Mouse (Mus musculus) liver, postnatal 0 days (tissue): ENCODE data around the gene Vps37c. TPM values are rescaled to one million over a fixed set of nuclear protein-coding genes. Genes with fewer than 3 reads are reported as not detected.

Experiments
- ATAC-seq: fragments of 200-750 bp; cut with Nextera tagmentation; 2 replicates; pipeline ENCODE4 v1.8.0; 2017; ENCODE audit warnings: mild to moderate bottlenecking, moderate library complexity
- DNase-seq: peaks from one replicate; pipeline ENCODE4 v3.0.0-alpha.2; 2016
- H3K27ac ChIP-seq: fragments of 300-500 bp; sonication (generic); 2 replicates; pipeline ENCODE4 v1.5.1; 2014; ENCODE audit warnings: antibody characterized with exemption, moderate library complexity, mild to moderate bottlenecking, low read depth
- H3K27me3 ChIP-seq: fragments of 300-500 bp; sonication (generic); 2 replicates; pipeline ENCODE4 v1.6.1; 2014; ENCODE audit warnings: low read length, control low read depth, mixed read lengths; ENCODE audit not compliant: insufficient read depth
- H3K36me3 ChIP-seq: fragments of 300-500 bp; sonication (generic); replicated peaks from 2 replicates; pipeline ENCODE4 v1.6.1; 2014; ENCODE audit warnings: mild to moderate bottlenecking, control low read depth, low read length, moderate library complexity, mixed read lengths; ENCODE audit not compliant: insufficient read depth
- H3K4me1 ChIP-seq: fragments of 300-500 bp; sonication (generic); 2 replicates; pipeline ENCODE4 v1.6.1; 2014; ENCODE audit warnings: antibody characterized with exemption, mild to moderate bottlenecking, control low read depth; ENCODE audit not compliant: insufficient read depth
- H3K4me2 ChIP-seq: fragments of 300-500 bp; sonication (generic); 2 replicates; pipeline ENCODE4 v1.6.1; 2014; ENCODE audit warnings: low read depth, mild to moderate bottlenecking, low read length, moderate library complexity, mixed read lengths
- H3K4me3 ChIP-seq: fragments of 300-500 bp; sonication (generic); 2 replicates; pipeline ENCODE4 v1.5.1; 2014; ENCODE audit warnings: low read depth, low read length
- H3K9ac ChIP-seq: fragments of 300-500 bp; sonication (generic); replicated peaks from 2 replicates; pipeline ENCODE4 v1.6.1; 2014; ENCODE audit warnings: mild to moderate bottlenecking, moderate library complexity
- H3K9me3 ChIP-seq: fragments of 300-500 bp; sonication (generic); 2 replicates; pipeline ENCODE4 v1.6.1; 2016; ENCODE audit warnings: mild to moderate bottlenecking, control low read depth, low read length, mixed read lengths
- CTCF ChIP-seq: sonication (generic); IDR thresholded peaks from 2 replicates; pipeline ENCODE4 v1.5.1; 2016; ENCODE audit warnings: antibody characterized with exemption, low read depth
- EP300 ChIP-seq: IDR thresholded peaks from 2 replicates; pipeline ENCODE4 v1.6.1; 2016; ENCODE audit warnings: antibody characterized with exemption, low read depth, mild to moderate bottlenecking
- WGBS: fragments of 180-500 bp; shearing (Covaris S2); extraction: QIAGEN DNeasy Blood & Tissue Kit; methylation state at CpG from one replicate; pipeline ENCODE4 v1.1.7; 2014; ENCODE audit not compliant: insufficient replicate concordance; 5-methylcytosine and 5-hydroxymethylcytosine counted together
- polyA plus RNA-seq: library from polyadenylated mRNA; unstranded; fragments of >200 nt; fragmentation: Nextera tagmentation; extraction: Ambion mirVana; gene quantifications from 2 replicates; pipeline ENCODE4 v1.2.1, GENCODE M21; 2015

Vps37c gene
- polyA plus RNA-seq, 1 experiment from 2014 or later = 9.4 TPM

DNA sequence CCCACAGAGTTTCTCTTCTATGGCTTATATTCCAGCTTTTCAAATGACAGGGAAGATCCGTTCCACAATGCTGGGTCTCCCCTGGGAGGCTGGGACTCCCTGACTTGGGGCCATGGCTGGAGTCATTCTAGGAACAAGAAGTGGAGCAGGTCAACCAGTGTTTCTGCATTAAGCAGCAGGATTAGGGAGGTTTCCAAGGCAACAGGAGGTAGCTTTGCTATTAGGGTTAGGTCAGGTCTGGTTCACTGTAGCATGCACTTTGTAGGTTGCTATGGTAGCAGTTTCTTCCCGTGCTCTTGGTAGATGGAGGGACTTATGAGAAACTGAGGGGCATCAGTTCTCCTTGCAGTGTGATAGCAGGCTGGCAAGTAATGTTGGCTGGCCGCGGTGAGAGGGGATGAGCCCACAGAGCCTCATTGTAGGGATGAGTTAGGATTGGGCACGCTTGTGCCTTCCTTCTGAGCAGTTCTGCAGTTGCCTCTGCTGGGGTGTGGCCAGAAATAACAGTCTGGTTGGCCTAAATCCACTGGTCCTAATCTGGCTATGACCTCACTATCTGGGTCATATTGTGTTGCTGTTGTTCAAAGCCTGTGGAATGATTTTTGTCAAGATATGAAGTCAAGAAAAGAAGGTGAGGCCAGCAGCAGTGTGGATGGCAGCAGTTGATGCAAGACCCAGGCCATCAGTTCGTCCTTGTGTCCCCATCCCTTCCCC is 12.6 kb downstream of the Vps37c start:
- no peak overlapping the region for H3K27ac ChIP-seq
- H3K4me2 ChIP-seq = no peak overlapping the region
- 77% methylated on average over 6 of the region's 6 CpGs for WGBS
- H3K9ac ChIP-seq = no peak overlapping the region
- 0 out of 2 replicates have a peak, but pooled peaks cover 4% of the 10 kb centered on the region for H3K36me3 ChIP-seq
- no peak overlapping the region for H3K4me3 ChIP-seq
- DNase-seq (no peak), ATAC-seq (no peak)
- no peaks in the 10 kb centered on the region for H3K27me3 ChIP-seq
- peaks cover 65% of the 10 kb centered on the region for H3K4me1 ChIP-seq
- no peak for TF ChIP-seq CTCF
- no peak for TF ChIP-seq EP300
- no peaks in the 10 kb centered on the region for H3K9me3 ChIP-seq

DNA sequence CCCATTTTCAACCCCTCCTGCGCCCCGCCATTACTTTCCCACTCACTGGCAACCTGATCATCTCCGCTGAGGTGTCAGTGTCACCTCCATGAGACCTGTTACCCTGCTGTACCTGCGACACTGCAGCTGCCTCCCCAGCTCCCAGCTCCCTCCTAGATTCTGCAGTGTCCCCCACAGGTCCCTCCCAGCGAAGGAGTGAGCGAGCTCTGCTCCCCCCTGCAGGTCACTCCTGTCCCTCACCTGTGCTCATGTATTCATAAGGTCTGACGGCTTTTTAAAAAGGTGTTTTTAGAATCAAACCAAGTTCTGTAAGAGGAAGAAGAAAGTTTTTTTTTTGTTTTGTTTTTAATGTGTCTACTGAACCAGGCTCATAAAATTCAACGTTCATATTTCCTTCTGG is 13.6 kb downstream of the Vps37c start:
- Histone ChIP-seq H3K9ac (no peak overlapping the region), H3K27me3 (no peaks in the 10 kb centered on the region), H3K27ac (no peak overlapping the region), H3K4me1 (peaks cover 60% of the 10 kb centered on the region), H3K36me3 (peaks cover 7% of the 10 kb centered on the region), H3K9me3 (no peaks in the 10 kb centered on the region), H3K4me2 (no peak overlapping the region), H3K4me3 (no peak overlapping the region)
- ATAC-seq (no peak), DNase-seq (no peak)
- 64% methylated on average over 8 of the region's 8 CpGs for WGBS
- TF ChIP-seq EP300 (no peak), CTCF (no peak)

DNA sequence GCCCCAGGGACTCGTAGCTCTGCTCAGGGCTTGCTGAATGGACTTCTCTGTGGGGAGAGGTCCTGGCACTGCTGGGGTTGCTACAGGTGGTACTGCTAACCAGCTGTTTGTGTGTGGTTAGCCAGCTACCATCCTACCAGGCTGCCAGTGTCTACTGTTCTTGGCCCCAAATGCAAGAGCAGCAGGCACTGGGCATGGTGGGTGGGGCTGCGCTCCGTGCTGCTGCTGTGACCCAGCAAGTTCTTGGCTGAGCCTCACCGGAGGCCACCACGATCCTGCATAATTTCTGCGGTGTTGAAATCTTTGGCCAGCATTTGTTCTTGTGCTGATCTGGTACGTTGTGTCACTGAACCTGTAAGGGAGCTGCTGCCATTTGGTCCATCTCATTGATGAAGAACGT is 14.9 kb downstream of the Vps37c start:
- H3K36me3 ChIP-seq = peaks cover 13% of the 10 kb centered on the region
- DNase-seq = peak; percentile 35
- H3K9me3 ChIP-seq = no peaks in the 10 kb centered on the region
- H3K4me3 ChIP-seq = no peak overlapping the region
- no peak for ATAC-seq
- 0 out of 2 replicates have a peak overlapping the region, but pooled peaks have one; percentile 3 for H3K27ac ChIP-seq
- 64% methylated on average over 8 of the region's 8 CpGs for WGBS
- no peak overlapping the region for H3K4me2 ChIP-seq
- H3K27me3 ChIP-seq = no peaks in the 10 kb centered on the region
- TF ChIP-seq CTCF (no peak), EP300 (no peak)
- H3K9ac ChIP-seq = no peak overlapping the region
- H3K4me1 ChIP-seq = peaks cover 47% of the 10 kb centered on the region

DNA sequence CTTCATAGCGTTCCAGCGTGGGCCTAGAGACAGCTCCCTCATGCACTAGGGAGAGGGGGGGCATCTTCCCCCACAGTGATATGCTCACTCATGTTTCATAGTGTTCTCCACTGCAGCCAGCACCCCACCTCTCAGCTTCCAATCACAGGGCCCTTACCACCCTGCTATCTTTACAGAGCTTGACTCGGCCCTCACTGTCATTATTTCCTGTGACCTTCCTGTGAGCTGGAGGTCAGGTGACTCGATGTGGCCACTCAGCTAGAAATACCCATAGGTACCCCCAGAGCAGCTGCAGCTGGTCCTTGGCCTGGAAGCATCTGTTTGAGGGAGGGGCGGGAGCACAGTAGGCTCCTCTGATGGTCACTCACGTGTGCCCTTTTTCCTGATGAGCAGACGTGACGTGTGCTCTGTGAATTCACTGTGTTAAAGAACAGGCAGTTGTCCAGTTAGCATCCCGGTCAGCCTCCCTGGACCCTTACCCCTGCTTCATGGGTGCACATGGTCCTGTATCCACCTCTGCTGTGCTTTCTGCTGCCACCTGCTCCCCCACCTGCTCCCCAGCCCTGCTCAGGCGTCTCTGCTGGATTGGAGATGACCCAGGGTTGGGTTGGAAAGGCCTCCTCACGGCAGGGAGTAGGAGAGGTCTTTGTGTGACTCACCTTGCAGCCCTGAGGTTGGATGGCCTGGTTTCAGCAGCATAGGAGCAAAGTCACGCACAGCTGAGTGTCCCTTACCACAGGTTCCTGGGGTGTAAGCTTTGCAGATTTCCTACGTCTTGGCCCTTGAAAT is 18.7 kb downstream of the Vps37c start:
- no peak overlapping the region for H3K27ac ChIP-seq
- H3K9ac ChIP-seq = no peak overlapping the region
- no peaks in the 10 kb centered on the region for H3K27me3 ChIP-seq
- WGBS = 76% methylated on average over 13 of the region's 13 CpGs
- H3K4me1 ChIP-seq = peaks cover 20% of the 10 kb centered on the region
- DNase-seq (no peak), ATAC-seq (no peak)
- peaks cover 33% of the 10 kb centered on the region for H3K36me3 ChIP-seq
- H3K9me3 ChIP-seq = no peaks in the 10 kb centered on the region
- H3K4me2 ChIP-seq = no peak overlapping the region
- TF ChIP-seq EP300 (no peak), CTCF (no peak)
- H3K4me3 ChIP-seq = no peak overlapping the region

DNA sequence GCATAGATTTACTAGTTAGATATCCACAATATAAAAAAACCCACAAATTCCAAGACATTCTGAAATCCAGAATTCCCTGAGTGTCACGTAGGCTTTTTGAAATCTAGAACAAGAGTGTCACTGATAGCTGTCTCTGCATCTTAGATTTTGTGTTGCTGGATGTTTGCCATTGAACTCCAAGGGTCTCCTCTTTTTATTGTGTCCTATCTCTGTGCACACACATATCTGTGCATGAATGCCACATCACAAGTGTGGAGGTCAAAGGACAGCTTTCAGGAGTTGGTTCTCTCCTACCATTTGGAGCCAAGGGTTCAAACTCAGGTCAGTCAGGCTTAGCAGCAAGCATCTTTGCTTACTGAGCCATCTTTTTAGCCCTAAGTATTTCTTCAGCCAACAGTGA is 19.3 kb downstream of the Vps37c start:
- 83% methylated on average over 1 of the region's 1 CpGs for WGBS
- Histone ChIP-seq H3K27me3 (no peaks in the 10 kb centered on the region), H3K27ac (no peak overlapping the region), H3K9ac (no peak overlapping the region), H3K4me3 (no peak overlapping the region), H3K36me3 (peaks cover 39% of the 10 kb centered on the region), H3K4me2 (no peak overlapping the region), H3K9me3 (no peaks in the 10 kb centered on the region), H3K4me1 (peaks cover 15% of the 10 kb centered on the region)
- TF ChIP-seq EP300 = no peak
- no peak for TF ChIP-seq CTCF
- no peak for ATAC-seq
- DNase-seq = no peak

DNA sequence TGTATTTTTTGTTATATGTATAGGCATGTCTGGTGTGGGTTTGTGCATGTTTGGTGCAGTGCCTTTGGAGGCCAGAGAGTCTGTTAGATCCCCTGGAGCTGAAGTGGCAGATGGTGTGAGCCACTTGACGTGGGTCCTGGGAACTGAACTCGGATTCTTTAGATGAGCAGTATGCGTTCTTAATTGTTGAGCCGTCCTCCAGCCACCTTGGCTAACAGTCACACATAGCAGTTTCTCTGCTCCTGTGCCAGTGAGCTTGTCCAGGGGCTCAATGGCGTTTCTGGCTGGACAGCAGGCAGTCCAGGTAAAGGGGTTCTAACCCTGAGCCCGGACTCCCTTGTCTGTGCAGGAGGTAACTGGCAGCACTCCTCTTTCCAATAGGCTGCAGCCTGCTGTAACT is 20.4 kb downstream of the Vps37c start:
- TF ChIP-seq CTCF = no peak
- no peak overlapping the region for H3K27ac ChIP-seq
- DNase-seq (no peak), ATAC-seq (no peak)
- no peaks in the 10 kb centered on the region for H3K27me3 ChIP-seq
- H3K4me2 ChIP-seq = no peak overlapping the region
- H3K36me3 ChIP-seq = peaks cover 41% of the 10 kb centered on the region
- H3K4me1 ChIP-seq = peaks cover 9% of the 10 kb centered on the region
- WGBS = 74% methylated on average over 6 of the region's 6 CpGs
- 0 out of 2 replicates have a peak overlapping the region, but pooled peaks have one; percentile 21 for H3K9ac ChIP-seq
- no peak overlapping the region for H3K4me3 ChIP-seq
- no peaks in the 10 kb centered on the region for H3K9me3 ChIP-seq
